Mouse (Mus musculus): ENCODE measurements at regions not wholly inside any gene's neighbourhood (a gene's known extent, or its start where the extent isn't known, plus 50 kb on each side); places are given as distances from the start of the nearest gene placed in this dataset.

DNA sequence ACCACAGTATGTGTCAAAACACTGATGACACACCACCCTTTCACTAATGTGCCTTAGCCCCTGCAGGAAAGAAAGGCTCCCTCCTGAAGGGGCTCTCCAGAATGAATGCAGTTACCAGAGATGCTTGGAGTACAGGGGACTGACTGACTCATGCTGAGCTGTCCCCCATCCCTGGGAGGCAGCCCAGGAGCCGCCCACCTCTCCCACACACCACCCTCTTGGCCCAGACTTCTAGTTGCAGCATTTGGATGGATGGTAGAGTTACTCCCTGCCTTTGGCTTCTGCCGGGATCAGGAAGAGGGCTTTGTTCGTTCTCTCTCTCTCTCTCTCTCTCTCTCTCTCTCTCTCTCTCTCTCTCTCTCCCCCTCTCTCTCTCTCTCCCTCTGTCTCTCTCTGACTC lies 53.4 kb upstream of the Jun start:
- DNase-seq (ENCODE audit: low spot score in 2 of 2), result no peak

DNA sequence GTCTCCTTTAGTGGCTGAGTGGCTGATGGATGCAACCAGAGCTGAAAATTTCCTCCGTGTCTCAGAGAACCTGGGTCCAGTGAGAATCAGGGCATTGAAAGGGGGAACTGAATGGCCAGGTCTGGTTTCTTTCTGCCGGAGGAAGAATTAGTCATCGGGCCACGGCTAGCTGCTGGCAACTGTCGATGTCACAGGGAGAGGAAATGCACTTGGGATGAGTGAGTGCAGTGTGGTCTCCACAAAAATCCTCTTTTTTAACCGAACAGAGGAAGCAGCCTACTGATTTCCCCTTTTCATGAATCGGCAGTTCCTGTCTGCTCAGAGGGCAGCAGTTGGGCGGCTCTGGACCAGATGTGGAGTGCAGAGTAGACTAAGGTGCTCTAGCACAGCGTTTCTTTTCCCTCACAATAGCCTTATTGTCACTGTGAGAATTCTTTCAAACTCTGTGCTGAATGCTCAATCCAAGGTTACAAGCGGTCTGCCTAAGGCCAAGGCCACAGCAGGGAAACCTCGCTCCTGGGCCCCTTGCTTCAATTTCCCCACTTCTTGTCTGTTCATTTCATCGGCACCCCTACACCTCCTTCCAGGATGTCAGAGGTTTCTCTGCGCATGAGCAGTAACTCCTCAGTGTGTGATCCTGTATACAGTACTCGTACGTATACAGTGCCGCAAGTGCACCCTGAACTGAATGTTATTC lies 54.1 kb upstream of the Jun start:
- no peak for DNase-seq (ENCODE audit: low spot score in 2 of 2)

DNA sequence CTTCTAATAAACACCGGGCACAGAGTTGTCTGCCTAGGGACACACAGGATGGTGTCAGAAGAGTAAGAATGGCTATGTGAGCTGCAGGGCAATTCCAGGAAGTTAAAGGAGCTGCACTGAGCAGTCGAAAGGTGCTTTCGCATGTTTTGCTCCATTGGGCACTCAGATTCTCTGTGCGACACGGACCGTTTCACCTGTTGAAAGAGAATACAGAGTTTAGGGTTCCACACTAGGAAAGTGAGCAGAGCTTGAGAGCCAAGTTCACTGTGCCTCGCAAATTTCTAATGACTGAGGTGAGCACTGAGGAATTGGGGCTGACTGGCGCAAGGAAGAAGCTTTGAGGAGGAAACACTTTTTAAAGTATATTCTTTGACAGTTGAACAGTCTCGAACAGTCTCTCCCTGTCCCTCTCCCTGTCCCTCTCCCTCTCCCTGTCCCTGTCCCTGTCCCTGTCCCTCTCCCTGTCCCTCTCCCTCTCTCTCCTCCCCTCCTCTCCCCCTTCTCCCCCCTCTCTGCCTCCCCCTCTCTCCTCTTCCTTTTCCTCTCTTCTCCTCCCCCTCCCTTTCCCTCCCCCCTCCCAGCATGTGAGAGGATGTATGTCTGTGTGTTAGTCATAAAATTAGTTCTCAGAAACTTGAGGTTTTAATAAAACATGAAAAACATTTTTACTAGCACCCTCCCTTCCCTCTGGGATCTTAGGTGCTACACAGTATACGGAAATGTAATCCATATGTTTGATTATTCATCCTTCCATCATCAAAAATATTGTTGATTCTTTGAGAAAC lies 55.1 kb upstream of the Jun start:
- DNase-seq (ENCODE audit: low spot score in 2 of 2), result no peak

DNA sequence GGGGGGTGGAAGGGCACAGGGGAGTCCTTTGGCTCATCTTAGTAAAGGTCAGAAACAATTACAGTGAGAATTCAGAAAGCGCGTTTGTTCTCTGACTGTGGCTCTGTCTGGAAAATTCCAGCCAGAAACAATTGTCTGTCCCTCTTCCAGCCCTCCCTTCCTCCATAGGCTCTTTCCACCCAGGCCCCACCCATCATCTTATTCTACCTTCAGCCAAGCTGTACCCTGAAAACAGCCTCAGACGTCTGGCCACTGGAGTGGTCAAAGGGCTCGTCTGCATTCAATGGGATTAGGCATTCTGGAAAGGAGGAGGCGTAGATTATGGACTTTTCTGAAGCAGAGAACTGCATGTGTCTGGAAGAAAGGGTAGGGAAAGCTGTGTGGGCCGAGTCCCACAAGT lies 56.8 kb upstream of the Jun start:
- no peak for DNase-seq (ENCODE audit: low spot score in 2 of 2)

DNA sequence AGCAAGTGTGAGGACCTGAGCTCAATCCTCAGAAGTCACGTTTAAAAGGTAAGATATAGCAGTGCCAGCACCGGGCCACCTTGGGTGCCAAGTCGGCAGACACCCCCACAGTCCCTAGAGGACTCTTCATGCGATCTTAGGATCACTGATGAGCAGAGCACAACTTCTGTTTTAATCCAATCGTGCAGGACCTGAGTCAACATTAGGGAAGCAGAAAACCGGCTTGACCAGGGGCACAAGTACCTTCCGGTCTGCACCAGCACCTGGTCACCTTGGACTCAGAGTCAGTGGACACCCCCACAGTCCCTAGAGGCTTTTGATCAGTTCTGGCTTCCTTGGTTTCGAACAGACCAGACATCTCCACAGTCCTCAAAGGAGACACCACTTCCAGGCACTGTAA lies 58.8 kb upstream of the Jun start:
- DNase-seq (ENCODE audit: low spot score in 2 of 2), result no peak

DNA sequence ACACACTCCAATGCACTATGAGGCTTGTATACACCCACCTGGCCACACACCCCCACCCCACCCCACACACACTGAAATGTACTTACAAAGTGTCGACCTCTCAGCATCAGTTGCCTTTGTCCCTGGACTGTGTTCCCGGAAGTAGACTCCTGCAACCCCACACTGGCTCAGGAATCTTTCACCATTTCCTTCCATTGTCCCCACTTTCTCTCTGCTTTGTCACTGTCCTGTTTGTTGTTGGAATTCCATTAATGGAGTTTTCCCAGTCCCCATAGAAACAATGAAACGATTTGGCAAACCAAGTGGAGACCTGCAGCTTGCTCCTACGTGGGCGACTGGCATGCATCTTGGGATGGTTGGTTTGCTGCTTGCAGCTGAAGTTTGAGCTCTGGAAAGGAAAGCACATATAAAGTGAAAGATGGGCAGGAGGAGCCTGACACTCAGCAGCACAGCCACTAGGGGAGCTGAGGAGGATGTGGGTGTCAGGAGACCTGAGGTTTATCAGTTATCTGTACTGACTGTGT lies 65.2 kb upstream of the Jun start:
- no peak for DNase-seq (ENCODE audit: low spot score in 2 of 2)

DNA sequence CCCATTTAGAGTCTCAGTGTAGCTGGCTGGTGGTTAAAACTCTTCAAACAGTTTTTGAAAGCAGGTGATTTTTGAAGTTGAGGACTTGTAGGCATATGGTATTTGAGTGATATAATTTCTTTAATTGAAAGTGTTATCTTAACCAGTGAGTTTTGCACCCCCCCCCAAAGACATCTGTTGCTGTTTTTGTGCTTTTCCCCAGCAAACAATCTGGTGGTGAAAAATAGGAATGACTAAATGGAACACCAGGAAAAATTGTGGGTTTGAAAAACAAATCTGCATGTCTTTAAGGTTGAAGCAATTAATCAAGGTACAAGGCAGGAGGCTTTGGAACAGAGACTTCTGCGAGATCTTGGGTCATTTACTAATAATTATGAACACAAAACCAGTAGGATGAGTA lies 68.9 kb upstream of the Jun start:
- no peak for DNase-seq (ENCODE audit: low spot score in 2 of 2)

DNA sequence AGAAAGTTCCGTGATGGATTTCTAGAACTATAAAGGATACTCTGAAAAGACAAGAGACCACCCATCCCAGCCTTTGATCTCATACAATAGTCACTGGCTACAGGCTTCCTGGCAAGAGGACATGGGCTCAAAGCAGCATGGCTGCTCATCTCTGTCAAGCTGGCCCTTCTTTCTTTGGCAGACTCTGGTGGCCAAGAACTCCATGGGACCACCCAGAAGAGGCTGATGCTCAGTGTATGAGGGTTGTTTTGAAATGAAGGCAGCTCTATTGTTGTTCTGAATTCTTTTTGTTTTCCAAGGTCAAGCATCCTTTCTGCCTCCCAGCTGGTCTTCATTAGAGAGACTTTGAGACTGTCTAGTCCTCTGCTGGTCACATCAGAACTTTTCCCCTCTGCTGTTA lies 73.3 kb upstream of the Jun start:
- no peak for DNase-seq (ENCODE audit: low spot score in 2 of 2)

DNA sequence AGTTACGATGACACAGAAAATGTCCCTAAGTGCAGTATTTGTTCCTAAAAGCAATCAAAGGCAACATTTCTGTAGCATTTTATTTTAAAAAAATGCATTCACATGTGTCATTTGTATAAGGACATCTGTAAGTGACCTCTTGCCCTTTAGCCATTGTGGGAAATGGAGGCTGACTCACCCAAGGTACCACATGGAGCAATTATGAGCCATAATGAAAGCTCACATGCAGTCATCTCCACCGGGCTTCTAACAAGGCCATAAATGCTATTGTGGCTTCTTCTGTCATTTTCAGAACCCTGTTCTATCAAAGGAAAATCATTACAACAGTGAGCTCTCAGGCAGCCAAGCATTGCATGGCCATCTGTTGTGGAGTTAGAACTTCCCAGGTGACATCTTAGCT lies 75.9 kb upstream of the Jun start:
- no peak for DNase-seq (ENCODE audit: low spot score in 2 of 2)

DNA sequence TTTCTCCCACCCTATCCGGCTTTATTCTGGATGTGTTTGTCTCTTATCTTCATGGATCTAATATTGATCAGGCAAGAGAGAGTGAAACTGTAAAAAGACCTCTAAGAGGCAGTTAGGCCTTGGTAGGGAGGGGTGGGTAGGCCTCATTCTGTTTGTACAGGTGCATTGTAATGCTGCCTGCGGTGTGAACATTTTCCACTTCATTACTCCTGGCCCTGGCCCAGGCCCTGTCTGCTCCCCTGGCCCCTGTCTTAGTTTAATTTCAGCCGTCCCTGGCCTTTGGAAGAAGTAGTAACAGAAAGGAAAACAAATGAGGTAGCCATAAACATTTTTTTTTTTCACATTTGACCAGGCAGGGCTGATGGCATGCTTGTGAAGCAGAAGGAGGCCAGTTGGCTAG lies 81.8 kb upstream of the Jun start:
- no peak for DNase-seq (ENCODE audit: low spot score in 2 of 2)

DNA sequence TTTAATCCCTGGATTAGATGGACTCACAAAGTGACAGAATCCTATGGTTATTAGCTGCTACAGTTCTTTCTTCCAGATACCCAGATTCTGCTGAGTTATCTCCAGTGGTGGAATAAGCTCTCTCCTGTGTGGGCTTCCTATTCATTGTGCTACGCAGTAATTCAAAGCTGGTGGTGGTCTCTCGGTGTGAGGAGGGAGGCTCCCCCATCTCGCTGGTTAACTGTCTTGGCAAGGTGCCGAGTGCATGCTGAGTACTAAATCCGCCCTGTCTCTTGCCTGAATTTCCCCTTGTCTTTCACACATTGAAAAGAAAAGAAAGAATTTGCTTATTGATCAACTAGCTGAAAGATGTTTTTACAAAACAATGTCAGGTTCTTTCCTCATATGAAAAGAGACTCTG lies 82.6 kb upstream of the Jun start:
- DNase-seq (ENCODE audit: low spot score in 2 of 2), result no peak

DNA sequence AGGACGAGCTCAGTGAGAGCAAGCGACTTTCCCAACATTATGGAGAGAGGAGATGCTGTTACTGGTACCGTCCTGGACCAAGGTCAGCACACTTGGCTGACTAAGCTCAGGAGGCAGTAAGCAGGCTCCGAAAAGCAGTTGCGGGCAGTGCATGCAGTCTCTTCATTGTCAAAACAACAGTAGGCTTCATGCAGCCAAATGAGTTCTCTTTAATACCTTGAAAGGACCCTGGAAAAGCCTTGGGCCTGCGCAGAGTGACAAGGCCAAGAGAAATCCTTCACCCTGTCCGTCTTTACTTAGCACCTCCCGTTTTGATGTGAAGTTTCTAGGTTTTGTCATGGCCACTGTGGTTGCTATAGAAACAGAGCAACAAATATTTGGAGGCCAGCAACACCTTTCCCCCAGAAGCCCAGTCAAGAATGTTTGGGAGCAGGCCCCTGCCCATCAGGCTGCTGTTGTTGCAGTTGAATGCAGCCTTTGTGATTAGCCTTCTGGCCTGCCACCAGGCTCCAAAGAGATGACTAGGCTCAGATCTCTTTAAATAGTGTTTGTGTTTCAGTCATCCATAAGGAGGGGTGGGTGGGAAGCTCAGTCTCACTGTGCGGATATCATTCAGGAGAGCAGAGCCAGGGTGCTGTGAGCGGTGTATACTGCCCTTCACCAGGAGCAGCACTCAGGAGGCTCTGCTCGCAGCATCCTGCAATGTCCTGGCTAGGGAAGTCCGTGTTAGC lies 85.6 kb upstream of the Jun start:
- no peak for DNase-seq (ENCODE audit: low spot score in 2 of 2)

DNA sequence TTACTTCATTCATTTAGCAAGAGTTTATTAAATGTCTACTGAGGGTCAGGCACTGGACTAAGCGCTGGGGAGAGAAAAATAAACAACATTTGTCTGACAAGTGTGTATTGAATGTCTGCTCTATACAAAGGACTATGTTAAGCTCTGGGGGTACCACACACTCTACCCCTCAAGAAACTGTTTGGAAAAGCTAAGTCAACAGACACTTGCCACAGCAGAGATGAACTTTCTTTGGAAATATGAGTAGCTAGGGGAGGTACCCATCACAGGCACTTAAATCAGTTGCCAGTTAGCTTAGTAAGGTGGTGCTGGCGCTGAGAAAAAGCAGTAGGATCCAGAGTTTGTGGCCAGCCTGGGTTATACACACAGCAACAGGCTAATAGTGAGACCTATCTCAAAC lies 86.7 kb upstream of the Jun start:
- DNase-seq (ENCODE audit: low spot score in 2 of 2), result no peak

DNA sequence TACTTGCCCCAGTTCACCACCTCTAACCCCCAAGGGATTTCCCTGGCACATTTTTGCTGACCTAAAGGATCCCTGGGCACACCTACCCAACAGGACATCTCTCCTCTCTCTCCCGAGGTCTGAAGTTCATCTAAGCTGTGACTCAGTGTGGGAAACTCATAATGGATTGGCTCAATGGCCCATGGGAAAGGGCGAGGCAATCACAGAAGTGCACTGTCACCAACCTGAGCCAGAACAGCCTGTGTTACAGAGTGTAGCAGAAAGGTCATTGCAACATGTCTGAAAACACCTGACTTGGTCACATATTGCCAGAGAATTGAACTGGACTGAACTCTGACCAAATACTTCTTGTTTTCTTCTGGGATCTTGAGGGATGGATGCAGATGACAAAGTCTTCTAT lies 89.2 kb upstream of the Jun start:
- no peak for DNase-seq (ENCODE audit: low spot score in 2 of 2)

DNA sequence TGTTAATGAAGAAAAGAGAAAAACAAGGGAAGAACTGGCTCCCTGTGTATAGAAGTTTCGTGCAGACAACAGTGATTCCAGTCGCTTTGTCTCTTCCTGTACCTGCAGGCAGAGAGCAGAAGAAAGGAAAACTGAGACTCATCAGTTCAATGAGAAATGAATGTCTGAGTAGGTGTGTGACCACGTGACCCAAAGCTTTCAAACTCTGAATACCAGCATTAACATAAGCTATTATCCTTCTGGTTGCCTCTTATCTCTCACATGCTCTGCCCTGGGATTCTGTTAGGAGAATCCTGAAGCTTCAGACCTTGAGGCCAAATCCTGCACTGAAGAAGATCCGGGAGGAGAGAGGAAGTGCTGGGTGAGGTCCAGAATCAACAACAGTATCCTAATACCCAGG lies 91.1 kb upstream of the Jun start:
- no peak for DNase-seq (ENCODE audit: low spot score in 2 of 2)

DNA sequence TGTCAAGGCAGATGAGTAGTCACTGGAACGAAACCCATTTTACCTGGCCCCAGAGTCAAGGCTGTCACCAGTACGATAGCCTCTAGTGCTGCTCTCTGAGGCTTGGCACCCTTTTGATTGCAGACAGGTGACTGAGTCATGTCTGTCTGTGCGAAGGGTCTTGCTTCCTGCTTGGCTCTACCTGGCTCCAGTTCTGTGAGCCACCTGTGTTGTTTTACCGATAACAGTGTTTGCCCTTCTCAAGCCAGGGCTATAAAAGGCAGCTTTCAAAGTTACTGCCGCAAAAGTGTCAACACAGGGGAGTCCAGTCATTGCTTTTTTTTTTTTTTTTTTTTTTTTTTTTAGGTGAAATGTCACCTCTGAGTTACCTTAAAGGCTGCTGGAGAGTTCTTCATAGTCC lies 91.6 kb upstream of the Jun start:
- DNase-seq (ENCODE audit: low spot score in 2 of 2), result no peak

DNA sequence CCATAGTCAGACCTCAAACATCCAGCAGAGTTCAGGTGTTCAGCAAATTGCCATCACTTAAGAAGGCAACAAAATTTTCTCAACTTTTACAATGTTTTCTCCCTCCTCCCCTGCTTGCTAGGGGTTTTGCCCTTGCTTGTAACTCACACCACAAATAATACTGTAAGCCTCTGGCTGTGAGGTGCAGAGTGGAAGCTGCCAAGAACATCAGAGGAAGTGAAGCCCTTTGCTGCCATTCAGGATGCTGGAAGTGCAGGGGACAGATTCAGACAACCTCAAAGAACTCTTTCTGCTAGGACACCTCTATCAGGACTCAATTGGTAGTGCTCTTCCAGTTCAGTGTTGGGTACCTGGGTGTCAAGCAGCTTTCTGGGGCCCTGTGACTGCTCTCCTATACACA lies 92.4 kb upstream of the Jun start:
- no peak for DNase-seq (ENCODE audit: low spot score in 2 of 2)

DNA sequence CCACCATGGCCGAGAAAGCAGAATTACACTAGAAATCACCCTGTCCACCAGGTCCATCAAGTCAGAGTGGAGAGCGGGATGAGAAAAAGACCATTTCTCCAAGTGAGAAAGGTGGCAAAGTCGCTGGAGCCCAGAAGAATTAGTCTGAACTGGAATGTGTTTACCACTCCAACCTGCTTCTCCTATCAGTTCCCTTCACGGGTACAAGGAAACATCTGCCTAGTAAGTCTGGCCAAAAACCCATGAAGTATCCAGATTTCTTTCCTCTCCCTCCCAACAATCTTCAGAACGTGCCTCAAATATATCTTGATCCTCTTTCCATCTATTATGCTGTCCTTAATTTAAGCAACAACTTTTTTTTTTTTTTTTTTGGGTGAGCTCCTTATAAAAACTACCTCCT lies 94.2 kb upstream of the Jun start:
- DNase-seq (ENCODE audit: low spot score in 2 of 2), result no peak

DNA sequence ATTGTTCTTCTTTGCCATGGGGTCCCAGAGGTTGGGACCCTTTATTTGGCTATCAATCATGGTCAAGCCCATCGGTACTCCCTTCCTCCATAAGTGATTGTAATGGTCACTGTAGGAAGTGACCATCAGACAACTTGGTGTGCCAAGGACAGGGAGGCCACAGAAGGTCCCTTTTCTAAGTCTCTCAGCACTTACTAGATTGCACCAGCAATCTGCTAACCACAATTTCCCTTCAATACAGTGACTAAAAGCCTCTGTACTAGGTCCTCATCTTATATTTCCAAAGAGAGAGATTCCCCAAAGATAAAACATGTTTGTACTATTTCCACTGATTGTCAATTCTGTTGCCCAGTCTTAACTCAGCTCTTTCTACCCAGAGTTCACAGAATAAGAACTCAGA lies 96.6 kb upstream of the Jun start:
- DNase-seq (ENCODE audit: low spot score in 2 of 2), result no peak

DNA sequence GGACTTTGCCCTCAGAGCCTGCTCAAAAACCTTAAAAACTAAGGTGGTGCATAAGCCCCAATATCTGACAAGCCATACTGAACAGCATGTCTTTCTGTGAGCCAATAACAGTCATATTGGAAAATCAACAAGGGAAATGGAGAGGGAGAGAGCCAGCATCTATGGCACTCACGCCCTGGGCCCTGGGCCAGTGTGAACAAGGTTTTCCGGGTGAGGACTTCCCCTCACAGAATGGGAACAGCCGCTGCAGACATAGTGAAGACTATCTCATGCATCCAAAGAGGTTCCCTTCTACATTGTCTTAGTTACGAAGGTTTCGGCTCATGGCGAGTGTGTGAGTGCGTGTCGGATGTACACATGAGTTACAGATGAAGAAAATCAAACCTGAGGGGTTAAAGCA lies 99.7 kb upstream of the Jun start:
- no peak for DNase-seq (ENCODE audit: low spot score in 2 of 2)

DNA sequence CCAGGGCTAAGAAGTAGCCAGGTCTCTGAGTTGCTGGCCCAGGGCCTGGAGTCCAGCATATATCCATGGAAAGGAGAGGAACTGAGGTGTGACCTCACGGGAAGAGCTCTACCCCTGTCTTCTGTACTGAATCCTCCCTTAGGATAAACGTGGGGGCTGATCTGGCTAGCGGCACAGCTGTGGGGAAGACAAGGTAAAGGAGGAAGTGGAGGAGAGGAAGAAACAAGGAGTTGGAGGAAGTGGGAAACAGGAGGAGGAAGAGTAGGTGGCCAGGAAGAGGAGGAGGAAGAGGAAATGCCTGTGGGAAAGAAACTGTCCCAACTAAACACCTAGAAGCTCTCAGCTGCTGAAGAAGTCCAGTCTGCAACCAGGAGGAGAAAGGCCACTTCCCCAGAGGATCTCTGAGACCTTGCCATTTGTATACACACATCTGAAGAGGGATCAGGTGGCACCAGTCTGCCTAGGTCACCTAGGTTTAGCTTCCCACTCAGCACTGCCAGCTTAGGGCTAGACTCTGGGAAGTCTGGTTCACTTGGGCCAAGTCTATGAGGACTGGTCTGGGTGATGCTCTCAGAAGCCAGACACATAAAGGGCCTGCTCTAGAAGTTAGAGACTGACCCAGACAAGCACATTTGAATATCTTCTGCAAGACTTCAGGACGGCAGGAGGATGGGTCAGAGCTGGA lies 100.6 kb upstream of the Jun start:
- no peak for DNase-seq (ENCODE audit: low spot score in 2 of 2)

DNA sequence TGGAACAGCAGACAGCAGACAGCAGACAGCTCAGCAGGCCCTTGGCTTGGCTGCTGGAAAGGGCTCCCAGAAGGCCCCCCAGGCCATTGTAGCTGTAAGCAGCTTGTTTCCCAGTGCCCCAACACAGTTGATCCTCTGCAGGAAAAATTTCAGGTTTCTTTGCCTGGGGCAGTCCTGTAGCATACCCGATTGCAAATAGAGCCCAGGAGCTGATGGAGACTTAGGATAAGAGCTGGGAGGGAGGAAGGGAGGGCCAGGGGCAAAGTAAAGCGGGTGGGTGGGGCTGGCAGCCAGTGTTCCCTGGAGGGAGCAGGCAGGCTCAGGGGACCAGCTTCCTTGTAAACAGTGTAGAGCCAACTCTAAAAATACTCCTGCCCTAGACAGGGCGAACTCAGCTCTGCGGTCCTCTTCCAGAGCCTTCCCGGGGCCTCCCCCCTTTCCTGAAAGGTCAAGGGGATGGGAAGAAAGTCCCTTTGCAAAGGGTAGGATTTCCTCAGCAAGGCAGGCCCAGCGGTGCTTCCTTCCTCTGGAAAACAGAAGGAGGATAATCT lies 101.8 kb upstream of the Jun start:
- DNase-seq (ENCODE audit: low spot score in 2 of 2), result no peak

Data from frontal cortex, postnatal 14 days (tissue).